Comparison of ENCODE assay signal across 10 mouse cellular contexts in the genomic region with DNA sequence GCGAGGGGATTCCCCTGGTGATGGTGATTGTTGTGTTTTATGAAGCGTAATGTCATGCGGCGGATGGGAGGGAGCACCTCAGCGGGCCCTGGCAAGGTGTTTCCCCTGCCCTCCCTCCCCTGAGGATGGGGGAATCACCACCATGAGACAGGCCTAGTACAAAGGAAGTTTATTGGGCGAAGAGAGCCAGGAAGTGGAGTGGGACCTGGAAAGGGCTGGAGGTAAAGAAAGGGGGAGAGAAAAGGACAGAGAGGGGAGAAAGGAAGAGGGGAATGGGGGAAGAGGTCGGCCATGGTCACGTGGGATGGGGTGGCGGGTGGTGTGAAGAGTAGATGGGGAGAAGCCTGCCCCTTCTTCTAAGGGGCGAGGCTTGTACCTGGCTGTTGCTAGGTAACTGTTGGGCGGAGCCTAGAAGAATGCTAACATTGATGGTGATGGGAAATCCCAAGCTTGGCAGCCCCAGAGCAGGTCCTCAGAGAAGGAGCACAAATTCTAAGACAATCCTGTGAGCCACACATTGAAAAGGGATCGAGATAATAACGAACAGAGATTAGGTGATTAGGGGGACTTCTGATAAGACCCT. TPM values are rescaled to one million over a fixed set of nuclear protein-coding genes. Genes with fewer than 3 reads are reported as not detected.
A peak's percentile ranks its signal among the peaks of the same experiment; 100 is the strongest.
DNase-seq lines count a peak whose midpoint lies in the region; ATAC-seq lines count a peak whose summit lies in the region.
"Had no signal": no experiment of that assay in that cellular context is flagged by ENCODE, and none has a peak within 500 bp of the region (broad histone marks: within the 10 kb centered on the region; RNA-seq: fewer than 3 reads in every experiment).

No protein-coding gene starts in this region.

- H3K36me3 ChIP-seq in midbrain, embryonic 10.5 days = no peaks in the 10 kb centered on the region
- no peaks in the 10 kb centered on the region for H3K36me3 ChIP-seq in midbrain, embryonic 15.5 days (replicated peaks)

- no peak overlapping the region for H3K4me2 ChIP-seq in midbrain, embryonic 15.5 days

- no peak overlapping the region for H3K9ac ChIP-seq in midbrain, embryonic 15.5 days

- peaks cover 41% of the 10 kb centered on the region for H3K4me1 ChIP-seq in midbrain, embryonic 10.5 days
- H3K4me1 ChIP-seq in midbrain, embryonic 15.5 days = peaks cover 12% of the 10 kb centered on the region

- H3K4me3 ChIP-seq in midbrain, embryonic 10.5 days = no peak overlapping the region
- no peak overlapping the region for H3K4me3 ChIP-seq in midbrain, embryonic 15.5 days

- H3K27me3 ChIP-seq in midbrain, embryonic 10.5 days (ENCODE audit: low read depth, poor library complexity, severe bottlenecking) = no peaks in the 10 kb centered on the region
- H3K27me3 ChIP-seq in midbrain, embryonic 15.5 days (replicated peaks) = no peaks in the 10 kb centered on the region

- peak; percentile 33 for DNase-seq in embryo, embryonic 10 days (ENCODE audit: low spot score)
- DNase-seq in embryo, embryonic 9.5 days (ENCODE audit: extremely low spot score) = no peak
- no peak for DNase-seq in midbrain, embryonic 10.5 days (ENCODE audit: low spot score)
- DNase-seq in spleen, adult 18-20 months = peak; percentile 61 to 66
- DNase-seq in retina, postnatal 1 day = no peak
- no peak for DNase-seq in gastrocnemius, adult 18-20 months (ENCODE audit: low spot score)
- DNase-seq: adrenal gland, adult 8-10 months; right cerebral cortex, postnatal 4 days had no signal

- H3K27ac ChIP-seq in midbrain, embryonic 10.5 days (replicated peaks) = peak overlapping the region; percentile 57; the same call in 1 of the 2 replicates
- H3K27ac ChIP-seq in midbrain, embryonic 15.5 days = no peak overlapping the region

- 76% methylated on average over 13 of the region's 13 CpGs for WGBS in midbrain, embryonic 10.5 days
- WGBS in midbrain, embryonic 15.5 days = 65% methylated on average over 13 of the region's 13 CpGs

- no peak for ATAC-seq in midbrain, embryonic 15.5 days (replicated peaks)
- ATAC-seq in inflammation-experienced regulatory T-cells, adult 6 months = peak; percentile 89

- H3K9me3 ChIP-seq in midbrain, embryonic 10.5 days (replicated peaks) = no peaks in the 10 kb centered on the region
- H3K9me3 ChIP-seq in midbrain, embryonic 15.5 days = no peaks in the 10 kb centered on the region

RNA-seq across cellular contexts. Expression of a gene that starts 45.7 kb away (rescaled TPM):
- polyA plus RNA-seq in midbrain, embryonic 10.5 days (2016; fragmentation: Nextera tagmentation; extraction: Ambion mirVana) = not detected in 2 replicates
- 0.28 and 0.51 TPM in 2 replicates for polyA plus RNA-seq in midbrain, embryonic 15.5 days (2015; fragmentation: Nextera tagmentation; extraction: Ambion mirVana)
- under 1 TPM; 0.21 to 0.59 (median 0.29) TPM for polyA plus RNA-seq in inflammation-experienced regulatory T-cells, adult 6 months (2017; shearing (Covaris generic))
- total RNA-seq in gastrocnemius, adult 18-20 months (2021) = under 1 TPM in 1 of 2 experiments, not detected in 1; 0.17 TPM

Comparison
In these comparisons a context has a peak if more than half of its experiments do, and no peak if none do; other contexts are left out.
1. DNase-seq: peak in embryo, embryonic 10 days (single experiment) and spleen, adult 18-20 months (2 of 2); none in embryo, embryonic 9.5 days (single experiment), midbrain, embryonic 10.5 days (single experiment), retina, postnatal 1 day (single experiment) and gastrocnemius, adult 18-20 months (single experiment).